Mouse (Mus musculus): ENCODE data around the gene Hand1.

- no peak for TF ChIP-seq POLR2A (IDR thresholded peaks at IDR 0.05; ENCODE audit: insufficient read length, low read depth)
- no peak for TF ChIP-seq CEBPB (IDR thresholded peaks at IDR 0.05; ENCODE audit: insufficient read depth, poor library complexity, severe bottlenecking)
- no peak for TF ChIP-seq SRF (IDR thresholded peaks at IDR 0.05; ENCODE audit: control insufficient read depth, insufficient read length, low read depth)
- no peak for TF ChIP-seq USF1 (IDR thresholded peaks at IDR 0.05; ENCODE audit: low read depth)
- TF ChIP-seq MAX (IDR thresholded peaks at IDR 0.05; ENCODE audit: low read depth) = no peak
Observed at GRCm38 (mm10) chr11:57787913-57788312, 44.7 kb downstream of the Hand1 start.
